Mouse (Mus musculus): ENCODE results near the gene Gm10801. TPM values are rescaled to one million over a fixed set of nuclear protein-coding genes. Genes with fewer than 3 reads are reported as not detected.
"Not testable (repeated sequence)": the region's sequence is repeated elsewhere in the genome, so short reads cannot be mapped to it uniquely, and the experiment has no call there.

Gene Gm10801
- under 1 TPM in 1 of 2 experiments, not detected in 1; 0.91 TPM for total RNA-seq (2021)
- long read RNA-seq, experiment 1: 0 reads
- long read RNA-seq, experiment 2: 0 reads

DNA sequence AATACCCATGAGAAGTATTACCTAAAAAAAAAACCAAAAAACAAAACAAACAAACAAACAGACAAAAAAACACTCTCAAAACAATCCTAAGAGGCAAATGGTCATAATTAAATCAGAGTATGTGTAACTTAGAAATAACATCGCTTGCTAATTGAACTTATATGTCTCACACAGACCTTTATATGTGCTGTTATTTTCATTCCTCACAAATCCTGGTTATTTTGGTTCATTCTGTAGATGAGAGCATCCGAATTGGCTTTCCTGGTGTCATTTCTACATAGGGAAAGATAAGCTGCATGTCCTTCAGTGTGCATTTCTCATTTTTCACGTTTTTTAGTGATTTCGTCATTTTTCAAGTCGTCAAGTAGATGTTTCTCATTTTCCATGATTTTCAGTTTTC lies at the start of gene Gm10801:
Gene Gm10801, plus strand, starts transcription at position 301 of the 400 bp plus-strand sequence.
- not testable (repeated sequence) for DNase-seq (ENCODE audit: low spot score in 2 of 2)

DNA sequence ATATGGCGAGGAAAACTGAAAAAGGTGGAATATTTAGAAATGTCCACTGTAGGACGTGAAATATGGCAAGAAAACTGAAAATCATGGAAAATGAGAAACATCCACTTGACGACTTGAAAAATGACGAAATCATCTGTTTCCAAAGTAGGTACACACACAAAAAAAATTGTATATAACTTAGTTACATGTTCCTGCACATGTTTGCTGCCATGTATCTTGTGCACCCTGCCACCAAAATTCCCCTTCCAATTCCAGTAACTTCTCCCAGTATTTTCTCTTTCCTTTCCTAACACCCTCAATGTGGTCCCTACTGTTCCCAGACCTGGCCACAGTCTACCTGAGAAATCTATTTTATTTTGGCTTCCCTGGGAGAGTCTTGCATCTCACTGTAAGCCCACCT lies 5.2 kb downstream of the Gm10801 start, which contains the start of gene Gm10800:
Gene Gm10800, minus strand, starts transcription at position 101 of the 400 bp plus-strand sequence.
- not testable (repeated sequence) for DNase-seq (ENCODE audit: low spot score in 2 of 2)

DNA sequence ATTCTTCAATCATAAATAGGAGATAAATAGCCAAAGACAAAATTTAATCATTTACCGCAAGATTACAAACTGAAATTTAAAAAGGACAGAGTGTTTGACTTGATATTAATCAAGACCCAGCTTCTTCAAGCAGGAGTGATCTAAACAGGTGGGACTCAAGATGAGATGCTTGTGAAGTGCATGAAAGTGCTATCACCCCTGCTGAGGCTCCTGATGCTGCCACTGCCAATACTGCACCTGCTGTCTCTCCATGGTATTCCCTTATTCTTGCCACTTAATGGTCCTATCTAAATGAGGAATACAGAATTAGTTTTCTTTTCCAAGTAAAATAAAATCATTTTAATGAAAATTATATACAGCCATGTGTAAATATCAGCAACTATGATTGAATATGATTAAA lies 35.5 kb downstream of the Gm10801 start:
- DNase-seq (ENCODE audit: low spot score in 2 of 2): no peak

Other genes starting within 250 kb of the Gm10801 start
- under 1 TPM in 1 of 2 experiments, not detected in 1; 0.57 TPM for gene Gm10800, start 5.1 kb downstream of the Gm10801 start, total RNA-seq (2021)

Data from gastrocnemius, postnatal 4 days (tissue).